Mouse (Mus musculus) bone marrow macrophage, adult 2 months (primary cell): ENCODE measurements at regions not wholly inside any gene's neighbourhood (a gene's known extent, or its start where the extent isn't known, plus 50 kb on each side); places are given as distances from the start of the nearest gene placed in this dataset.

Source experiments
- CTCF ChIP-seq: IDR thresholded peaks from 2 replicates; pipeline ENCODE4 v1.5.1; 2012; ENCODE audit warnings: low read depth, mild to moderate bottlenecking, low read length, moderate library complexity
- POLR2A ChIP-seq: IDR thresholded peaks from 2 replicates; pipeline ENCODE4 v1.6.1; 2012; ENCODE audit warnings: mild to moderate bottlenecking, low read depth, low read length, borderline replicate concordance

DNA sequence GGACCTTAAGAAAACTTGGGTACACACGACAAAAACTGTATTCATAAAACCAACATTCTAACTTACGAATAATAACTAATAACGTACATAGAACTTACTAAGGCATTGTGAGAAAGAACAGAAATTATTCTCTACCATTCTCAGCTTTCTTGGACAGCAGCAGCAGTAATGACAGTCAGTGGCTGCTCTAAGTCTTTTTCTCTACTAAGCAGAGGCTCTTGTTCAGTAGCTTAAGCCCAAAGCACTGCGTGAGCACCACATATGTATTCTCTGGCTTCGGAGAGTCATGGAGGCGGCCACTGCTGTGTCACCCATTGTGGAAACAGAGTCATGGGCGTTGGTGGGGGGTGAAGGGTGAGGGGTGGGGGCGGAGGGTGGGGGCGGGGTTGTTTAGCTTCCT, 62.0 kb upstream of the Daam1 start:
- TF ChIP-seq POLR2A, result no peak
- TF ChIP-seq CTCF, result no peak
